Mouse (Mus musculus): ENCODE data around the gene Tamm41.

Tamm41 gene

DNA sequence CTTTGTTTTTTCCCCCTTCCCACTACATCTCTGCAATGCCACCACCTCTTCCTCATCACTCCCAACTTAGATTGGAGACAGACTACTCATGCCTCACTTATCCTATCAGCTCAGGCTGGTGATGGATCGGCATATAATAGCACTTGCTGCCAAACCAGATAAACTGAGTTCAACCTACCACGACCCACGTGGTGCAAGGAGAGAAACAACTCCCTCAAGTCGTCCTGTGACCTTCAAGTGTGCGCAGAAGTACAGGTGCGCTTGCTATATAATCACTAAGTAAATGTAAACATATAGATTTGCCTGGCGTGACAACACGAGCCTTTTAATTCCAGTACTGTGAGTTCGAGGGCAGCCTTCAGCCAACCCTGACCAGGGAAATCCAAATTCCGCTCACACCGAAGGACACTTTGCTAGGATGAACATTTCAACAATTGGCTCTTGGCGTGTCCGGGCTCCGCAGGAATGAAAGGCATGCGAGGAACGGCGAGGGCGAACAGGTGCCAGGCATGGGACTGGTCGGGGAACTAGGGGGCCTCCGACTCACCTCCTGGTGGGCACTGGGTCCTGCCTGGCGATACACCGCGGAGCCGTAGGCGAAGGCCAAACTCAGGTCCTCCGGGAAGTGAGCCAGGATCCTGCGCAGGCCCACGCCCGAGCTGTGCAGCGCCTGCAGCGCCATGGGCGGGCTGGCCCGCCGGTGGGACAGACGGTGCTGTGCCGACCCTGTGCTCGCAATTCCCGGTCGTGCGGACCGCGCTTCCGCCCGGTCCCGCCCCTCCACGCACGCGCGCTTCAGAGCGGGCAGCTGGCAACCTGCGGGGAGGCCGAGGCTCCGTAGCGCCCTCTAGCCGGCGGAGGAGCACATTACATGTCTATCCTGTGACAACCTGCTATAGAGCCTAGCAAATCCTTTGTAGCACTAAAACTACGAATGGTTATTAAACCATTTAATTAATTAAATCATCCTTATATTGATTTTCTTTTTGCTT is at the start of gene Tamm41:
Gene Tamm41, minus strand, starts transcription at position 774 of the 992 bp plus-strand sequence.
- DNase-seq (ENCODE audit: low read depth, low spot score), result peak; percentile 88

- DNase-seq (ENCODE audit: low read depth, low spot score), result no peak
Observed at GRCm38 (mm10) chr6:115085274-115085841, 47.7 kb upstream of the Tamm41 start.

DNA sequence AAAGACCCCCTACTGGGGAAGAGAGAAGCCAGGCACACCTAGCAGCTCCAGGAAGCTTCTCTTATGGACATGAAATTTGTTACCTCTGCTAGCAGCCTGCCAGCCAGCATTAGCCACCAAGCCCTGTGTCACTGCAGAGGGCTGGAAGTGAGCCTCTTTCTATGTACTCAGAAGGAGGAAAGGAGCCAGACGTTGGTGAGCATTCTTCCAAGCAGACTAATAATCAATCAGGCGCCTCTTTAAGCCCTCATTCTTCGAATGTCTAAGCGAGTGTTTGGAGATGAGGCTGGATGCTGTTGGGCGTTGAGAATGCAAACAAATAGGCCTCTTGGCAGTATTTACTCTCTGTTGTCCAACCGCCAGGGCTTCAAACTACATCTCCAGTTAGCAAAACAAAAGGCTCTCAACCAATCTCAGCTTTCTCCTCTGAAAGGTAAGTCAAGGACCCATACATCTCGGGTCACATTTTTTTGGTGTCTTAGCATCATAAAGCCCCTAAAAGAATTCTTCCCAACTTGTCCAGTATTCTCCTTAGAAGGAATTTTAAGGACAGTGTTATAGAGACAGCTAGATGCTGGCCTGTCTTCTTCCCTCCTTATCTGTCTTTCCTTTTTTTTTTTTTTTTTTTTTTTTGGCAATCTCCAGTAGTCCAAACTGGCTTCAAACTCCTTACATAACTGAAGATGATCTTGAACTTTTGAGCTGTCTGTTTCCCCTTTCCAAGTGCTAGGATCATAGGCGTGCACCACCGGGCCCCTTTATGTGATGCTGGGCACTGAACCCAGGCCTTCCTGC is 39.3 kb upstream of the Tamm41 start:
- DNase-seq (ENCODE audit: low read depth, low spot score), result no peak

- DNase-seq (ENCODE audit: low read depth, low spot score), result no peak
Observed at GRCm38 (mm10) chr6:115072024-115072423, 34.3 kb upstream of the Tamm41 start.

DNA sequence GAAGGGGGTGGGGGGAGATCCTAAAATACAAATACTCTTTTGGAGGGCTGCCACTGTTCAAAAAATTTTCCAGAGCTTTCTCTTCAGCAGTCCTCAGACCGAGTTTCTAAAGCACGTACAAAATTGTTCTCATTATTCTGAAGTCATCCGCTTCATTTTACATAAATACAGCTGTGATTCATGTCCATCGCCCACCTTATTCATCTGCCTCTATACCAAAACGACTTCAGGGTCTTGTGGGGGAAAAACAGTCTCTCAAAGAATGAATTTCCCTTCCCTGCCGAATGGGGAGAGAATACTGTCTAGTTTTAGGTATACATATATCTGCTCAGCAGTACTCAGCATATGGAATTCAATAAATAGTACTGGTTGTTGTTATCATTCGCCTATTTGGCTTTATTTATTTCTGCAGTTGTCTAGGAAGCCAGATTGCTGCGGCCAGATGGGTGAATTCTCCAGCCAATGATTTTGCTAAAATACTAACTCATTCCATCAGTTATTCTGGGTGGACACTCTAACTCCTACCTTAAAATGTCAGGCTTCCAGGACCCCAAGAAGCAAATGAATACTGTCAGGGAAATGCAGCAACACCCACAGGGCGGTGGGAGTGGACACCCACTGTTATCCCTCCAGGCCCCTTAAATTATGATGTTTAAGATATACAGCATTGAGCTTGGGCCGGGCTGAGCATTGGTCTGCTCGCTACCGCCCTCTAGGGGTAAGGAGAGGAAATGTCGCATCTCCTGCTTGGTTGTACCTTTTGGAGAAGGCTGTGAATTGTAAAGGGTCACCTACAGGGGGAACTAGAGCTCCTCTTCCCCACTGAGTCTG is 27.9 kb upstream of the Tamm41 start:
- DNase-seq (ENCODE audit: low read depth, low spot score), result peak; percentile 46

GRCm38 (mm10) chr6:115062605-115063350 is 25.1 kb upstream of the Tamm41 start:
- DNase-seq (ENCODE audit: low read depth, low spot score), result peak; percentile 28

DNA sequence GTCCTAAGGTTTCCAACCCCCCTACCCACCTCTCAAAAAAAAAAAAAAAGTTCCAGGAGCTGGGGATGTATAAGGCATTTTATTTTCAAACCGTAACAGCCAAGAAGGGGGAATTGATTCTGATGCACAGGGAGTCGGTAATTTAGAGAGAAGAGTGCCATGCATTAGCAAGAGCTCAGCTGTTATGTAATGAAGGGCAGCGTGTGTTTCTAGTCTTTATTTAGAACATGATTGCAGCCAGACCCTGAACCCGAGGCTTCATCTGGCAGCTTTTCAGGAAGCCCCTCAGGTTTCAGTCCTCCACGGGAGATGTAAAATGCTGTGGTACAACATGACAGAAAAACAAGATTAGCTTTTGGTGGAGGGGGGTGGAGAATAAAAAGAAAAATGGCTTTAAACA is 21.6 kb upstream of the Tamm41 start:
- no peak for DNase-seq (ENCODE audit: low read depth, low spot score)

GRCm38 (mm10) chr6:115056699-115057098 is 19.0 kb upstream of the Tamm41 start:
- DNase-seq (ENCODE audit: low read depth, low spot score), result no peak

- DNase-seq (ENCODE audit: low read depth, low spot score), result no peak
Observed at GRCm38 (mm10) chr6:115055440-115055839, 17.8 kb upstream of the Tamm41 start.

DNA sequence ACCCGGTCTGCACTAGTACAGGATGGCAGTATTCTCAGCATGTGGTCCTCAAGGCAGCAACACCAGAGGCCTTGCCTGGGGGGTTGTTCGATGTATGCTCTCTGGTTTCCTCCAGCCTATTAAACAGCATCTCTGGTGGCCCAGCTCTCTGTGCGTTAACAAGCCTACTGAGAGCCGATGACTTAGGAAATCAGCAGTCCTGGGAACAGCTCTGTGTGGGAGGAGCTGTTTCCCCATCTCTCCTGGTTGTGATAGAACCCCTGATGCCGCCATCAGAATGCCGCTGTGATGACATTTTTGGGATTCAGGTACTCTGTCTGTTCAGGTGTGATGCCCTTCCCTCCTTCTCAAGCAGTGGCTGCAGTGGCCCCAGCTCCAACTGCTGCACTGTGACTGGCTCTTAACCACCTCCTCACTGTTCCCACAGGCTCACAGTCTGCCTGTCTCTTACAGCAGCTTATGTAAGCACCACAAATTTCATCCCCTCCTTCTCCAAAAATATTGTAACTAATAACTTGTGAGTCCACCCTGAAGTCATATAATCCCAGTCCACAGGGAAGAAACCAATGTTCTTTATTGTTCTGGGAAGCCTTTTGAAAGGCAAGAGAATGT is 14.0 kb upstream of the Tamm41 start:
- DNase-seq (ENCODE audit: low read depth, low spot score), result no peak

- peak; percentile 24 for DNase-seq (ENCODE audit: low read depth, low spot score)
Observed at GRCm38 (mm10) chr6:115049015-115049414, 11.3 kb upstream of the Tamm41 start.

GRCm38 (mm10) chr6:115047816-115048215 is 10.1 kb upstream of the Tamm41 start:
- DNase-seq (ENCODE audit: low read depth, low spot score), result no peak

- no peak for DNase-seq (ENCODE audit: low read depth, low spot score)
Observed at GRCm38 (mm10) chr6:115046064-115046463, 8.4 kb upstream of the Tamm41 start.

GRCm38 (mm10) chr6:115044709-115045108 is 7.0 kb upstream of the Tamm41 start:
- DNase-seq (ENCODE audit: low read depth, low spot score), result no peak

DNA sequence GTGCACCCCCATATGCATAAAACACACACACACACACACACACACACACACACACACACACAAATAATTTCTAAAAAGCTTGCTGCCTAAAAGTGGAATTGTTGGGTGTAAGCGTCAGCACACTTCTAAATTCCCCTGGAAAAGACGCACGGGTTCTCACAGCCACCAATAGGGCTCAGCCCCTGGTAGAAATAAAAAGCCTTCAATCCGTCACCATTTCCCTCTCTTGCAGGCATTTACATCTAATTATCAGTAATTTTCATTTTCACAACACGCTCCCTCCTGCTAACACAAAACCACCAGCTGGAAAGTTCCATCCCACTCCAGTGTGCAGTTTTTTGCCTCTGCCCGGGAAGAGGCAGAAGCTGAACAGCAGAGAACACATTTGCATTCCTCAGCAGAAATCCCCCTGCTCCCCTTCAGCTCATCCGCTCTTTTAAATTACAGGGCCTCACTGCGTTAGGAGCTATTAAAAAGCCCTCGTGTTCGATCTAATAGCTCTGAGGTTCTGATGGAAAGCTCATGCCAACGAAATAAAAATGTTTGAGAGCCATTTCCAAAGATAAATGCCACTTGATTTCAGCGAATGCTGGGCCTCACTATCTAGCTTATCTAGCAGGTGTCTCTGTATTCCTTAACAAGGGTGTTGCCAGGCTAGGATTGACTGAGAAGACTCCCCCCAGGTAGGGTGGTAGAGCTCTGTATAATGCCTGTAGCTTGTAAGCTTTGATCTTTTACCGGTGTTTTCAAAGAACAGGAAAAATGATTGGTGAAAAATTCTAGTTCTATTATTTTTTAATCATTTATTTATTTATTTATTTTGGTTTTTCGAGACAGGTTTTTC is 6.2 kb upstream of the Tamm41 start:
- DNase-seq (ENCODE audit: low read depth, low spot score), result no peak

GRCm38 (mm10) chr6:115042609-115043008 is 4.9 kb upstream of the Tamm41 start:
- DNase-seq (ENCODE audit: low read depth, low spot score), result no peak

- no peak for DNase-seq (ENCODE audit: low read depth, low spot score)
Observed at GRCm38 (mm10) chr6:115033441-115033840, 4.2 kb downstream of the Tamm41 start.

DNA sequence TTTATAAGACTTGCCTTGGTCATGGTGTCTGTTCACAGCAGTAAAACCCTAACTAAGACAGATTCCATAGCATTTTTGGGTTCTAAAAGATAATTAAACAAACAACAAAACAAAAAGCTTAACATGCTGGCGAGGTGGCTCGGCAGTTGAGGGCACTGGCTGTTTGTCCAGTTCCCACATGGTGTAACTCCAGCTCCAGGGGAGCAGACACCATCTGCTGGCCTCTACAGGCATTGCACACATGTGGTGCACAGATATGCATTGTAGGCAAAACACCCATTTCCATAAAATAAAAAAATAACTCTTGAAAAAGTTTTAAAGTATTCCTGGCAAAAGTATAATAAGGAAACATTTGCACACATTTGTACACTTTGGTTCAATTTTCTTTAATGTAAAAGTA is 7.6 kb downstream of the Tamm41 start:
- no peak for DNase-seq (ENCODE audit: low read depth, low spot score)

DNA sequence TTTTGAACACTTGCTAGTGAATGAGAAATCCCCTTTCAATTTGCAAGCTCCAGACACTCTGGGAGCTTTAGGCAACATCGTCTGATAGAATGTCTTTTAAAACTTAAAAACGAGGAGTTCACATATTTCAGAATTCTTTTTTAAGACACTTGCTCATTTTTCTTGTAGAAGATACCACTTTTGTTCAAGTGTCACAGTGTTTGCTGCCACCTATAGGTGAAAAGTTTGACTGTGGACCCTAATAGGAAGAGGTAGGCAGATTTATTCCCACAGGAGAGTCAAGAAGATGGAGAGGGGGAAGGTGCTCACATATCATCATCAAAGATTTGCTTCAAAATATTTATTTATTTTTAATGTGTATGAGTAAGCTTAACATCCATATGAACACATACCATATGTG is 8.4 kb downstream of the Tamm41 start:
- DNase-seq (ENCODE audit: low read depth, low spot score), result no peak

Data from forelimb bud, embryonic 11.5 days (tissue).